Mouse (Mus musculus) adipocyte (in vitro differentiated cells): Measurements from ENCODE around the gene Sez6l2.

ENCODE experiments used
- DNase-seq: peaks from one replicate; pipeline ENCODE4 v3.0.0-alpha.2; 2016; ENCODE audit warnings: low spot score

Sez6l2 gene

DNA sequence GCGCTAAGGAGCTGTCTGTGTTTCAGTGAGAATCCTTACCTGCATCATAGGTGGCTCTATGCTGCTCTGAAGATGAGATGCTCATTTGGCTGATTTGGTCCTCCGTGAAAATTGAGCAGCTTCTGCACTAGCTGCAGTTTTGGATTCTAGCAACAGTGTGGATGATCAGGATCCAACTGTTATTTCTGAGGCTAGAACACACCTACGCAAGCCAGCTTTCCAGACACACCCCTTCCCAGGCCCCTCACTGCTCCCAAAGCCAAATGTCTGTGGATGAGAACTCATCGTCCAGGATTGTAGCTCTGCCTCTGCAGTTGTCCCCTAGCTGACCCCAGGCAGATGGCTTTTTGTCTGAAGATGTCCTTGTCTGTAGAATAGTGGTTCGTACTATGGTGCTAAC lies 10.7 kb downstream of the Sez6l2 start:
- no peak for DNase-seq

DNA sequence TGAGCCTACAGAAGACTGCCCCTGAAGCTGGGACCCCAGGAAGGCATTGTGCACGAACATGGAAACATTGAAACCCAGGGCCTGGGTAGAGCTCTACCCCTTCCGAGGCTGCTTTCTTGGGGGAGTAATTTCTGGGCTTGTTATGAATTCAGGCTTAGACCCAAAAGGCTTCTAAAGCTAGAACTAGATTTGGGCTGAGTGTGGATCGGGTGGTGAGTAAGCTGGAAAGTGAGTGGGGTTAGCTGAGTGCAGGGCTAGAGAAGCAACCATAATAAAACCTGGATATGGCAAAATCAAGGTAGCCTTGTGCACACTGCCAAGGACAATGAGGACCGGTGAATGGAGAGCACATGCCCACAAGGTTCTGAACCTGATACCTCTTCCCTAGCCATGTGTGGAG lies 11.6 kb downstream of the Sez6l2 start:
- DNase-seq: no peak

DNA sequence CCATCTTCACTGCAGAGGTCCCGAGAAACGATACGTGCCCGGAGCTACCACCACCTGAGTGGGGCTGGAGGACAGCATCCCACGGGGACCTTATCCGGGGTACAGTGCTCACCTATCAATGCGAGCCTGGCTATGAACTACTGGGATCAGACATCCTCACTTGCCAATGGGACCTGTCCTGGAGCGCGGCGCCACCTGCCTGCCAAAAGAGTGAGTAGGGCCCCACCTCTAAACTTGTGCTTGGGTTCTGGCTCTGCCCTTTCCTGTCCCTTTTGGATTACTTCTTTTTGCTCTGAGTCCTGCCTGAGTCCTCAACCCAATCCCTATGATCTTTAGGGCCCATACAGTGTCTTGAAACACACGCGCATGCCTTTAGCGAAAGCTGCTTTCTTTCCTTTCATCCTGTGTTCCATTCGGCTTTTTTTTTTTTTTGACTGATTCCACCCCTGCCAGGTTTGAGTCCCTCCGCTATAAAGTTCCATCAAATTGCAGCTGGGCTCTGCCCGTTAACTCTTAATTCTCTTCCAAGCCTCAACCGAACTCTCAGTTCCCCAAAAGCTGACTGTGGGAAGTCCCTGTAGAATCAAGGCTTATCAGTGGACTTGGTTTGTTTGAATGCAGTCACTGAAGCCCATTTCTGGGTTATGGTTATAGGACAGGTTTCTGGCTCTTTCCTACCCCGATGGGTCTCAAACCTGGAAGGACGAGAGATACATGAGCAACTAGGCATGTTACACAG lies 13.4 kb downstream of the Sez6l2 start:
- peak; percentile 35 for DNase-seq

DNA sequence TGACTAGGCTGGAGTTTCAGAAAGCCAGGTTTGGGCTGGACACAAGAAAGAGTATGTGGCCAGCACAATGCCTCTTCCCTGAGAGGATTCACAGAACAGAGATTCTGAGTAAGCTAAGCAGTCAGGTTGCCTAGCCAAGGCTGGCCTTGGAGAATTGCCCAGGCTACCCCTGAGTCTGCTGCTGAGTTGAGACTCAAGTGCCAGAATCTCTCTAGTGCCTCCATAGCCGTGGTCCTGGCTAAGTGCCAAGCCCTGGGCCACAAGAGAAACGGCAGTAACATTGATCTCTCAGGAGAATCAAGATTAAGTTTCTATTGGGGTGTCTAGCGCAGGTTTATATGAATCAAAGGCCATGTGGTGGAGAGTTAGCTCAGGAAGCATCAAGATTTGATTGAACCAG lies 15.2 kb downstream of the Sez6l2 start:
- no peak for DNase-seq

DNA sequence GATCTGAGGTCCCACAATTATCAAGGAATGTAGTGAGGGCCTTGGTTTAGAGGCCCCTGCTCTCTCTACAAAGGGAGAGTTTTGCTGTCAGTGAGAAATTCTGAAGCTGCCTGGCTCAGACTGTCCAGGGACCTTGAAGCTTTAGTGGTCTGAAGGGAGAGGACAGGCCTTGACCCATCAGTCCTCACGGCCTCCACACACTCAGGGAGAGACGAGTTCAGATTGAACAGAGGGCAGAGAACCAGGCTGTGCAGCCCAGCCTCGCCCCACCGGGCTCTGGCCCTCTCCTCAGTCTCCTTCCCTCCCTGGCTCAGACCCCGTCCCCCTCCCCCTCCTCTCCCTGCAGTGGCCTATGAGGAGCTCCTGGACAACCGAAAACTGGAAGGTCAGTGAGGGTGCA lies 17.0 kb downstream of the Sez6l2 start:
- no peak for DNase-seq

DNA sequence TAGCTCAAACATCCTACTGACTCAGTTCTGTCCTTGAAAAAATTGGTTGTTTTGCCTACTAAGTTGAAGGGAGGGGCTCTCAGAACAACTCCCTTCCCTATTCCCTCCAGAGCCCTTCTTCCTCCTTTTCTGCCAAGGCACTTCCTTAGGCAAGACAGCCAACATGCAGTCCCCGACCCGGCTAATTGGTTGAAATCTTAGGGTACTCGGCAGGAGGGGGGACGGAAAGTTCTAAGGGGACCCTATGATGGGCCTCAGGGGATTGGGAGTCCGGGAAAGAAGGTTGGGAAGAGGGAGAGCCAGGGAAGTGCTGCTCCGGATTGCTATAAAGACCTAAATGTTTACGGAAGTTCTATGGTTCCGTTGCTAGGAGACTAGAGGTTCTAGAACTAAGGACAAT lies 25.1 kb downstream of the Sez6l2 start:
- DNase-seq: no peak

DNA sequence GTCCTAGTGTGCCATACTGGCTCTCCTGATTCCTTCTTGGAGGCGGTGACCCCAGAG lies 25.4 kb downstream of the Sez6l2 start, which contains the start of gene Cdipt:
Gene Cdipt (plus strand): TSS at position 22 of the 57 bp plus-strand sequence.
- DNase-seq: no peak

DNA sequence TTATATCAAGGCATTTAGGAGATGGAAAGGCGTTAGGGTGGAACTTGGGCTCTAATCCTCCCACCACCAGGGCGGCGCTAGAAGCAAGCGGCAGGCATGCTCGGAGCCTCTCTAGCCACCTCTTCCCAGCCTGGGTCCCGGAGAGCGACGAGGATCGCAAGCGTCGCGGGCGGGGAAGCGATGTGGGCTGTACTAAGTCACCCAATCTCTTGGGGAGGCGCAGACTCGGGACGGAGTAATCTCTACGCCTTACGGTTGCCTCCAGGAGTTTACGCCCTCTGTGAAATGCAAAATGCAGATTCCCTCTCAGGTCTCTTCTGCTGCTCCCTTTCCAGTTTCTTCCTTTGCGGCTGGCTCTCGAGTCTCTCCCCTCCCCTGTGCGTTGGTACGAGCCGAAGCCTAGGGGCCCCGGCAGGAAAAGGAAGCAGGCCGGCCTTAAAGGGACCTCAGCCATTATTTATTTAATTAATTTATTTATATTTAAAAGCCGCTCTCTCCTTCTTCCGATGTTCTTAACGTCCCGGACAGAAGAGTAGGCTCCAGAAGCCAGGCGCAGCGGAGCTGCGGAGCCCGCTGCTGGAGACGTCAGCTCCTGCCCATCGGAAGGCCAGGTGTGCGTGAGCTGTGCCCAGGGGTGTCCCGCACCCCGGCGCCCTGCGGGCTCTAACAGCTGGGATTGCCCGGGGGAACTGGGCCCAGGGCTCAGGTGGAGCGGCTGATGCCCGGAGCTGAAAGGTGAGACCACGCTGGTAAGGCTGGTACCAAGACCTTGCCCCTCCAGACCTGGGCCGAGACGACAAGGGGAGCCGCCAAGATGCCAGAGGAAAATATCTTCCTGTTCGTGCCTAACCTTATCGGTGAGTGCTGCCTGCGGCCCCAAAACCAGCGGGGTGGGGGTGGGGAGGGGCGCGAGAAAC lies 25.8 kb downstream of the Sez6l2 start, which contains the start of gene Cdiptos:
Gene Cdiptos (minus strand): TSS at position 149 of the 917 bp plus-strand sequence.
- DNase-seq: peak; percentile 93

DNA sequence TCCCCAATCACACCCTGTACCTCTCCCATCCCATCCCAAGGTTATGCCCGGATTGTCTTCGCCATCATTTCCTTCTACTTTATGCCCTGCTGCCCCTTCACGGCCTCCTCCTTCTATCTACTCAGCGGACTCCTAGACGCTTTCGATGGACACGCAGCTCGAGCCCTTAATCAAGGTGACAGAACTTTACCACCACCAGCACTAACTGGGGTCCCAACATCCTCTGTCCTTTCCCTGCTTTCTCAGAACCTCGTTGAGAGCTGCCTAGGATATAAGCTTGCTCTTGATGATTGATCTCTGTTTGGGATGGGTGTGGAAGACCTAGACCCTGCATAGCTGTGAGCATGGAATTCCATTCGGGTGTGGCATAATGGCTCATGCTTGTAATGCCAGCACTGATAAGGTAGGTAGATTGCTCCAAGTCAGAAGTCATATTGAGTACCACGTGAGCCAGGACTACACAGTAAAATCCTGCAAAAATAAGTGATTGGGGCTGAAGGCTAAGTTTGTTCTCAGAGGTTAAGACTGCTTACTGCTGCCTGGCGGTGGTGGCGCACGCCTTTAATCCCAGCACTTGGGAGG lies 26.6 kb downstream of the Sez6l2 start:
- DNase-seq: peak; percentile 4

DNA sequence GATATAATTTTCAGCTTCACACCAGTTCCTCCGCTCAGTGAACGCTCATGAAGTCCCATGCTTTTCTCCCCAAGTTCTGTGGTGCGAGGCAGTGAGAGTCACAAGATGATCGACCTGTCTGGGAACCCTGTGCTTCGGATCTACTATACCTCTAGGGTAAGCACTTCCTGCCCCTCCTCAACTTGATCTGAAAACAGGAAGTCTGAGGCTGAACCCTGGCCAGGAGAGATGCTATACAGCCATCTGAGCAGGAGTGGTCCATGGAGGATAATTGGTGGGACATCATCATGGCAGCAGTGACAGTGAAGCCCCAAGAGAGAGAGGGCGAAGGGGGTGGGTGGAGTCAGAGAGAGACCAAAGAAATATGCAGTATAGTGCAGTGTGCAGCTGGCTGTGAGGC lies 28.5 kb downstream of the Sez6l2 start:
- DNase-seq: no peak

DNA sequence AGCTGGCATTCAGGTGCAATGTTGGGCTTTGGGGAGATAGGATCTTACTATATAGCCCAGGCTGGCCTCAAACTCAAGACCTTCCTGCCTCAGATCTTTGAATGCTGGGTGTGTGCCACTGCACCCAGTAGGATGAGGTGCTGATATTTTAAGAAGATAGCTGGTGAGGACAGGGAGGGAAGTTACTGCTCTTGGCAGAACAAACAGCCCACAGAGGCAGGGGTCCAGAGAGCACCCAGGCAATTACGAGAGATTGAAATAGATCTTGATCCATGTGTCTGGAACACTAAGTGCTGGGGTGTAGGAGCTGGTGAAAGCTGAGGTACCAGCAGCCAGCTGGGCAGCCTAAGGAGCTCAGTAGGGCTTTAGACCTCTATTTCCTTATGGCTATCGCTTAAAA lies 31.2 kb downstream of the Sez6l2 start:
- DNase-seq: no peak

DNA sequence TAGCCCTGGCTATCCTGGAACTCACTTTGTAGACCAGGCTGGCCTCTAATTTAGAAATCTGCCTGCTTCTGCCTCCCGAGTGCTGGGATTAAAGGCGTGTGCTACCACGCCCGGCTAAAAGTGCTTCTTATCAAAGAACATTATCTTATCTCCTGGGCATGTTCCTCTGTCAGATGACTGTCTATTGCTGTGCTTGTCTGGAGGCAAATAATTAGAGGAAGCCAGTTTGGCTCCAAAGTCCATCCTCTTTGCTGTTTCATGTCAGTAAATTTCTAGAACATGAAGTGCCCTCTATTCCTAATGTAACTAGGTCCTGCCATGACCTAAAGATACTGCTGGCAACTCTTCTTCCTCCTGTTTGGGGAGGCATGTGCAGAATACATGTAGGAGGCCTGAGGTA lies 31.7 kb downstream of the Sez6l2 start:
- DNase-seq: no peak

DNA sequence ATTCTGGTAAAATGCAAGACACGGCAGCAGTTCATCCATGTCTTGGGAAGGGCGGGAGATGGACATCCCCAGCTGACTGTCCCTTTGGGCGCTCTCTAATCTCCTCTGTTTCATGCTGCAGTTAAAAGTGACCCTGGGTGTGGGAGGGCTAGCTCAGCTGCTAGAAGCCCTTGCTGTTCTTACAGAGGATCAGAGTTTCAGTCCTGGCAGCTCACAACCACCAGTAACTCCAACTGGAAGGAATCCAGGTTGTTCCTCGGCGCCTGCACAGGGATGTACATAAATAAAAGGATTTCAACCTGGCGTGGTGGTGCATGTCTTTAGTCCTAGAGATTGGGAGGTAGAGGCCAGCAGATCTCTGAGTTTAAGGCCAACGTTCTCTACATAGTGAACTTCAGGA lies 32.8 kb downstream of the Sez6l2 start:
- no peak for DNase-seq

DNA sequence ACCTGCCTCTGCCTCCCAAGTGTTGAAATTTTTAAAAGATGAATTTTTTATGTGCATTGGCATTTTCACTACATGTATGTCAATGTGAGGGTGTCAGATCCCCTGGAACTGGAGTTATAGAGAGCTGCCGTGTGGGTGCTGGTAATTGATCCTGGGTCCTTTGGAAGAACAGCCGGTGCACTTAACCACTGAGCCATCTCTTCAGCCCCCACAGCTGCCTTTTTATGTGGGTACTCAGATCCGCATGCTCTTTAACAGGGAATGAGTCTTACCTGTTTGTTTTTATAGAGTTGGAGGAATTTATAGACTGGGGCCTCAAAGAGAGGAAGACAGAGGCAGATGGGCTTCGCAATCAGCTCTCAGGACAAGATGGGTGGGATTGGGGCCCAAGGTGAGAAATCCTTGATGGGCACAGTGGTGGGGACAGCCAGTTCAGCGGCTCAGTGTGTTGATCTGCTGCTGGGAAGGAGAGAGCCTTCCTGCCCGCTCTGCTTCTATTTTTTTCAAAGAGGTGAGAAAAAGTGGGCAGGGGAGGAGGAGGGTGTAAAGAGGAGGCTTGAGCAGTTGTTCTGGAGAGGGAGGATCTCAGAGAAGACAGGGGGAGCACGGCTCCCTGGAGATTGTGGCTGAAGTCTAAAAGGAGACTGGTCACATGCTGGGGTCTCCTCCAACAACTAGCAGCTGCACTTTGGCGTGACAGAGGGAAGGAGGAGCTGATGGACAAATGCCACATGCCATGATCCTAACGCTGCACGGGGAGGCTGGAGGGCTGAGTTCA lies 34.5 kb downstream of the Sez6l2 start:
- DNase-seq: no peak

DNA sequence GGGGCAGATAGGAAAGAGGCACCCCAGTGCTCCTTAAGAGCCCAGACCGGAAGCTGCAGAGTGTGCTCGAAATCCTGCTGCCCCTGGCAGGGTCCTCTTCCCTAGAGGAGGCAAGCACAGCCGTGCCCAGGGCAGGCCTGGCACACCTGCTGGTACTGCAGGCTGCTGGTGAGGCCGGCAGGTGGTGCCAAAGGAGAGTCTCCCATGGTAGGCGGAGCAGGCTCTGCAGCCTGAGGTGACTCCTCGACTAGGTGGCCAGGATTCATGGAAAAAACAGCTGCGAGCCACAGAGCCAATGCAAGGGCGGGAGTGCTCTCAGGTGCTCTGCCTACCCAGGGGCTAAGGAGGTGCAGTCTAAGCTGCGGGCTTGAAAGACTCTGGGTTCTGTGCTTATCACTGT lies 36.0 kb downstream of the Sez6l2 start:
- DNase-seq: no peak

DNA sequence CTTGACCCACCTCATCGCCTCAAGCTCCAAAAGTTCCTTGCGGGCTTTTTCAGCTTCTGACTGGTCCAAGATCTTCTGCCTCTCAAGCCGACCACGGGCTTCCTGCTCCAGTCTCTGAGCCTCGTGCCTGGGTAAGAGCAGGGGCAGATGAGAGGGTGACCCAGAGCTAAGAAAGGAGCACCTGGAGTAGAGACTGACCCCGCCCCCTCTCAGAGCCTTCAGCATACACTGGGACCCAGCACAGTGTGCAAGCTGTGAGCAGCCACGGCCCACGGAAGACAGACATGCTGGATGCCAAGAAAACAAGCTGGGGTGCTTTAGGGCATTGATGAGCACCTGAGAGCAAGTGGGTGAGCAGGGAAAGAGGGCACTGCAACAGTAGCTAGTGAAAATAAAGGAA lies 38.5 kb downstream of the Sez6l2 start:
- DNase-seq: no peak

DNA sequence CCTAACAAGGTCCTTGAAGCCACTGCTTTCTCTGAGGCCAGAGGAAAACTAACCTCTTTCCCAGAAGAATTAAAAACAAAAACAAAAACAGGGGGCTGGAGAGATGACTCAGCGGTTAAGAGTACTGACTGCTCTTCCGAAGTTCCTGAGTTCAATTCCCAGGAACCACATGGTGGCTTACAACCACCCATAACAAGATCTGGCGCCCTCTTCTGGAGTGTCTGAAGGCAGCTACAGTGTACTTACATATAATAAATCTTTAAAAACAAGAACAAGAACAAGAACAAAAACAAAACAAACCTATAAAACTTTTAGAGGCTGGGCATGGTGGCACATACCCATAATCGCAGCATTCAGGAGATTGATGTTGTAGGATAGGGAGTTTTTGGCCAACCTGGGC lies 46.1 kb downstream of the Sez6l2 start:
- DNase-seq: no peak

DNA sequence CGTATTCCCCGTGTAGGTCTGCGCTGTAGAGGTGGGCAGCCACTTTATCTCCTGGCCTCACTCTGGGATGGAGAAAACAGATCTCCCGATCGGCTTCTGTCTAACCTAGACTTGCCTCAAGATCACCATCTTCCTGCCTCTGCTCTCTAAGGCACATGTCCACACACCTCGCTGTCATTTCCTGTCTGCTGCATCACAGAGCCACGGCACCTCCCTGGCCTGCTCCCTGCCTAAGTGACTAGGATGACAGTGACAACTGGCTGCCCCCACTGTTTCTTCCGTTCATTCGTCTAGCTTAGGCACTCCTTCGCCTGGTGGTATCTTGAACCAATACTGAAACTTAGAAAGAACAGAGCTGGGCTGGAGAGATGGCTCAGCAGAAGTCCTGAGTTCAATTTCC lies 49.2 kb downstream of the Sez6l2 start:
- DNase-seq: no peak

DNA sequence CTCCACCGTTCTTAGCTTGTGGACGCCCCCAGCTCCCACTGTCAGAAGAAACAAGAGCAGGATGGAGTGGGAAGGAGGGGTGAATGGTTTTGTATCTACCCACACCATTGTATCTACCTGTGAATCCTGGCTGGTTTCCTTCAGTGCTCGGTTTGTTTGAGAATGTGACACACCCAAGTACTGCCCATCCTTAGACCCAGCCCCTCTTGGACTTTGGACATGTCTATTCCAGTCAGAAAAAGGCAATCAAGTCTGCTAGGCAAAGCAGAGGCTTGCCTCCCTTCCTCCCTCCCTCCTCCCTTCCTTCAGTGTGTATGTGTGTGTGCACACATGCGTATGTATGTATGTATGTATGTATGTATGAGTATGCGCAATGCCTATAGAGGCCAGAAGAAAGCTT lies 53.3 kb downstream of the Sez6l2 start:
- no peak for DNase-seq

DNA sequence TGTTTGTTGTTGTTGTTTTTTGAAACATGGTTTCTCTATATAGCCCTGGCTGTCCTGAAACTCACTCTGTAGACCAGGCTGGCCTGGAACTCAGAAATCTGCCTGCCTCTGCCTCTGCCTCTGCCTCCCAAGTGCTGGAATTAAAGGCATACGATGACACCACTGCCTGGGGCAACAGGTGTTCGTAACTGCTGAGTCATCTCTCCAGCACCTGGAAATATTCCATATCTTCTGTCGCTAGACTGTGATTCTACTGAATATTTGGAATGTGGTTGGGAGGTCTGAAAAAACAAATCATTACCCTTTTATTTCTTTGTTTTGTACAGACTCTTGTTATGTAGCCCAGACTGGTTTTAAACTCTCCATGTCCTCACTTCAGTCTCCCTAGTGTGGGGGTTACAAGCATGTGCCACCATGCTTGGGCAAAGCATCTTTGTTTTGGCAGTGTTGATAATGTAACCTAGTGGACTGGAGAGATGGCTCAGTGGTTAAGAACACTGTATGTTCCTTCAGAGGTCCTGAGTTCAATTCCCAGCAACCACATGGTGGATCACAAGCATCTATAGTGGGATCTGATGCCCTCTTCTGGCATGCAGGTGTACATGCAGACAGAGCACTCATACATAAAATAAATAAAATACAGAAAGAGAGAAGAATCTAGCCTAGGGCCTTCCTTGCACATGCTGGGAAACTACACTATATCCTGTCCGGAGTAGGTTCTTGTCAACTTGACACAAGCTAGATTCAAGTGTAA lies 53.9 kb downstream of the Sez6l2 start:
- DNase-seq: no peak

DNA sequence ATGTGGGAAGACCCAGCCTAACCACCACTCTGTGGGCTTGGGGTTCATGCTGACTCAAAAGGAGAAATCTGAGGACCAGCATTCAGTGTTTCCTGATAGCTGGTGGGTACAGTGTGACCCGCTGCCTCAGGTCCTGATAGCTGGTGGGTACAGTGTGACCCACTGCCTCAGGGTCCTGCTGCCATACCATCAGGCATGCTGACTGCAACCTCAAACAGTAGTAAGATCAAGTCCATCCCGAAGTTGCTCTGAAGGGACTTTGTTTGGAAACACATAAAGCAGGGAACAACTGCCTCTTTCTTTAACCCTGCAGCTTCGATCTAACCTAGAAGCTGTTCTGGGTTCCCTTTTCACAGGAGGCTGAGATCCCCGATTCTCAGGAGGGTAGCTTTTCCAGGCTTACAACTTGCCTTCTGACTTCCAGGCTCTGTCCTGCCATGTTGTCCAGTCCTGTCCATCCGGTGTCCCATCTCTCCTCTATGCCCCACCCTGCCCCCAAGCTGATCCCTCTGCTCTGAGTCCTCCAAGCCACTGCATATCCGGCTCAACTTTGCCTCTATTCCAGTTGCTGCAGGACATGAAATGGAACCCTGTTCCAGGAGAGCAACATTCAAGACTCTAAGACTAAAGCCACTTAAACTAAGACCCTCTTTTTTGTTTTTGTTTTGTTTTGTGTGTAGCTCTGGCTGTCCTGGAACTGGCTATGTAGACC lies 57.1 kb downstream of the Sez6l2 start:
- no peak for DNase-seq
